Mouse (Mus musculus) midbrain, postnatal 0 days (tissue): ENCODE measurements around the gene Vmn1r46. TPM values are rescaled to one million over a fixed set of nuclear protein-coding genes. Genes with fewer than 3 reads are reported as not detected.
"Not testable (repeated sequence)": the region's sequence is repeated elsewhere in the genome, so short reads cannot be mapped to it uniquely, and the experiment has no call there.

Source experiments
- ATAC-seq: fragments of 200-750 bp; cut with Nextera tagmentation; 2 replicates; pipeline ENCODE4 v1.8.0; 2017; ENCODE audit warnings: moderate number of reproducible peaks, mild to moderate bottlenecking, moderate TSS enrichment, moderate library complexity; ENCODE audit not compliant: low FRiP score
- DNase-seq: peaks from one replicate; pipeline ENCODE4 v3.0.0-alpha.2; 2015; ENCODE audit warnings: low spot score
- H3K27ac ChIP-seq: fragments of 300-500 bp; sonication (generic); 2 replicates; pipeline ENCODE4 v1.5.1; 2014; ENCODE audit warnings: low read depth, mild to moderate bottlenecking, low read length, mixed read lengths
- H3K27me3 ChIP-seq: fragments of 300-500 bp; sonication (generic); 2 replicates; pipeline ENCODE4 v1.6.1; 2014; ENCODE audit warnings: low read length, control low read depth, mixed read lengths; ENCODE audit not compliant: insufficient read depth
- H3K36me3 ChIP-seq: fragments of 300-500 bp; sonication (generic); 2 replicates; pipeline ENCODE4 v1.6.1; 2014; ENCODE audit warnings: low read length, control low read depth, mixed read lengths; ENCODE audit not compliant: insufficient read depth
- H3K4me1 ChIP-seq: fragments of 300-500 bp; sonication (generic); 2 replicates; pipeline ENCODE4 v1.6.1; 2014; ENCODE audit warnings: mild to moderate bottlenecking, control low read depth, antibody characterized with exemption, low read length, mixed read lengths; ENCODE audit not compliant: insufficient read depth
- H3K4me2 ChIP-seq: fragments of 300-500 bp; sonication (generic); 2 replicates; pipeline ENCODE4 v1.6.1; 2014; ENCODE audit warnings: low read depth, mild to moderate bottlenecking, low read length, mixed read lengths; ENCODE audit not compliant: poor library complexity, severe bottlenecking
- H3K4me3 ChIP-seq: fragments of 300-500 bp; sonication (generic); 2 replicates; pipeline ENCODE4 v1.5.1; 2014; ENCODE audit warnings: low read depth, mild to moderate bottlenecking, low read length, moderate library complexity
- H3K9ac ChIP-seq: fragments of 300-500 bp; sonication (generic); replicated peaks from 2 replicates; pipeline ENCODE4 v1.6.1; 2014; ENCODE audit warnings: mild to moderate bottlenecking, low read length, moderate library complexity, mixed read lengths; ENCODE audit not compliant: poor library complexity, severe bottlenecking
- H3K9me3 ChIP-seq: fragments of 300-500 bp; sonication (generic); 2 replicates; pipeline ENCODE4 v1.6.1; 2016; ENCODE audit warnings: low read length, control low read depth
- CTCF ChIP-seq: IDR thresholded peaks from 2 replicates; pipeline ENCODE4 v1.5.1; 2016; ENCODE audit warnings: antibody characterized with exemption, mild to moderate bottlenecking
- WGBS: fragments of 180-500 bp; shearing (Covaris S2); extraction: QIAGEN DNeasy Blood & Tissue Kit; methylation state at CpG from one replicate; pipeline ENCODE4 v1.1.7; 2014; 5-methylcytosine and 5-hydroxymethylcytosine counted together
- polyA plus RNA-seq: library from polyadenylated mRNA; unstranded; fragments of >200 nt; fragmentation: Nextera tagmentation; extraction: Ambion mirVana; gene quantifications from 2 replicates; pipeline ENCODE4 v1.2.1, GENCODE M21; 2015
- total RNA-seq: library from RNA; depleted of rRNA; stranded (reverse); fragments of >200 nt; gene quantifications from 2 replicates; pipeline ENCODE4 v1.2.3, GENCODE M21; 2014; rRNA removed

Vmn1r46 gene
- total RNA-seq (not detected in 2 replicates), polyA plus RNA-seq (not detected in 2 replicates)

DNA sequence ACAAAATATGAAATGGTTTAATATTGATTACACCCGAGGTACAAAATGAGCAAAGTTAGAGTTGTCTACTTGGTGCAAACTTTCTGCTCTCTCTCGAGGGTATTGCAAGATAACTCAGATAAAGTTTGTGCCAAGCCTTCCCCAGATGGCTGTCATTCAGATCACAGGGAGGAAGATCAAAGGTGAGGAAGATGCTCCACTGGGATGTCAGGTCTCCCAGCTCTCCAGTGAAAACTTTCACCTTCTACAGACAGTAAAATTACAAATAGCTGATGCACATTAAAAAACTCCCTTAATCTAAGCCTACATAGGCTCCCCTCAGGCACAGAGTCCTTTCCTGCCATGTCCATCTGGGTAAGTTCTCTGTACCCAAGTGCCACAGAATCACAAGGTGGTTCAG, at the start of gene Vmn1r46:
Gene Vmn1r46, plus strand, starts transcription at position 301 of the 400 bp plus-strand sequence.
- no peak for TF ChIP-seq CTCF
- ATAC-seq (no peak), DNase-seq (no peak)
- Histone ChIP-seq H3K27me3 (no peaks in the 10 kb centered on the region), H3K4me1 (no peaks in the 10 kb centered on the region), H3K4me3 (no peak within 1 kb of the TSS), H3K4me2 (no peak within 1 kb of the TSS), H3K27ac (no peak within 1 kb of the TSS), H3K9me3 (0 out of 2 replicates have a peak, but pooled peaks cover 2% of the 10 kb centered on the region), H3K36me3 (no peaks in the 10 kb centered on the region), H3K9ac (no peak within 1 kb of the TSS)
- WGBS = 43% methylated on average over 2 of the region's 2 CpGs

DNA sequence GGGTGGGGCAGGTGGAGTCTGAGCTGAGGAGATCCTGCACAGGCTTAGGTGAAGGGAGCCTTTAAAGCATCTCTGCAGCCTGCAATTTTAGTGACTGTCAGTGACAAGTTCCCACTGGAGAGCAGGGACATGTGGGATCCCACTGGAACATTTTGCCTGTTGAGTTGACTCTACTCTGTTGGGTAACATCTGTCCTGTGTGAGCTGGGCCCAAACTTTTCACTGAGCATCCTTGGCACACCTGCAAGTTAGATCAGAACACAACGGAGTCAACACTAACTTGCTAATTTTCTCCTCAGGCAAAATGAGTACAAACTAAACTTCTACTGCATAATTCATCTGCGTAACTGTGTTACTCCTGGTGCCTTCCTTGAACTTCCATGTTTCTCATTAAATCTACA, 28.6 kb upstream of the Vmn1r46 start, which contains the start of gene Vmn1r45:
Gene Vmn1r45, minus strand, starts transcription at position 101 of the 400 bp plus-strand sequence.
- DNase-seq, H3K9ac ChIP-seq, H3K9me3 ChIP-seq, H3K36me3 ChIP-seq, ATAC-seq, H3K4me1 ChIP-seq, H3K27ac ChIP-seq, H3K27me3 ChIP-seq, H3K4me2 ChIP-seq, H3K4me3 ChIP-seq: not testable (repeated sequence)
- WGBS = 91% methylated on average over 2 of the region's 2 CpGs

DNA sequence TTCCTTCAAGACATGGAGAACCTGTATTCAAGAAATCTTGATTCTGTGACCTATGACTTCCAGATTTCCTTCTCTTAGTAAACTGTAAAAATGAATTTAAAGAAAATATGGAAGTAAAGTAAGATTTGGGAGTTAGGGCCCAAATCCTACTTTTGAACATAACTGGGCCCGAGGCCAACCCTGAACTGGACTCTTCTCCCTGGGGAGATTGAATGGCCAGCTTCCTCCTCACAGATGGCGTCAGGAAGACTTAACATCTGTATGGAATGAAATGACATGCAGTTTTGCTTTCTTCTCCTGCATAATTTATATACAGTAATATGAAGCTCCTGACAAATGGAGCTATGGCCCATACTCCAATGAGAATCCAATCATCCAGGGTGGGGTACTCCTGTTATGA, 28.2 kb upstream of the Vmn1r46 start:
- H3K9me3 ChIP-seq = no peaks in the 10 kb centered on the region
- TF ChIP-seq CTCF = no peak
- DNase-seq (no peak), ATAC-seq (no peak)
- H3K9ac ChIP-seq = no peak overlapping the region
- H3K36me3 ChIP-seq = no peaks in the 10 kb centered on the region
- WGBS = 69% methylated on average over 2 of the region's 2 CpGs
- H3K4me2 ChIP-seq = no peak overlapping the region
- no peaks in the 10 kb centered on the region for H3K4me1 ChIP-seq
- no peak overlapping the region for H3K27ac ChIP-seq
- H3K27me3 ChIP-seq = no peaks in the 10 kb centered on the region
- no peak overlapping the region for H3K4me3 ChIP-seq

DNA sequence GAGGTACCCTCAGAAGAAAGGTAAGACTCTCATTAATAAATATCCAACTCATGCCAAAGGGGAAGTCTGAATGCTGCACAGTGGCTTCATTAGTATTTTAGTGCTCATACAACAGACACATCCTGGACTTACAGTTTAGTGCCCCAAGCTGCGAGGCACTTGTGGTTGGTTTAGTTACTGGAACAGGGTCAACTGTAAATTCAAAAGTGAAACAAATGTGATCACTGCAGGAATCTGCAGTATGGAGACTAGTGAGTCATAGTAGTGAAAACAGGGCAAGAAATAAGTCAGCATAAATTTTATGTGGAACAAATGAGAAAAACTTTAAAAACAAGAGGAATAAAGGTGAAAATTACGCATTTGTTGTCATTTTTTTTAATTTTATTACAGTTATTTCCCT, 15.6 kb upstream of the Vmn1r46 start:
- H3K27ac ChIP-seq = no peak overlapping the region
- H3K36me3 ChIP-seq = no peaks in the 10 kb centered on the region
- H3K4me3 ChIP-seq = no peak overlapping the region
- ATAC-seq (no peak), DNase-seq (no peak)
- H3K9me3 ChIP-seq = 0 out of 2 replicates have a peak, but pooled peaks cover 4% of the 10 kb centered on the region
- no peak overlapping the region for H3K4me2 ChIP-seq
- no peaks in the 10 kb centered on the region for H3K4me1 ChIP-seq
- 70% methylated on average over 2 of the region's 2 CpGs for WGBS
- H3K27me3 ChIP-seq = no peaks in the 10 kb centered on the region
- H3K9ac ChIP-seq = no peak overlapping the region
- no peak for TF ChIP-seq CTCF

DNA sequence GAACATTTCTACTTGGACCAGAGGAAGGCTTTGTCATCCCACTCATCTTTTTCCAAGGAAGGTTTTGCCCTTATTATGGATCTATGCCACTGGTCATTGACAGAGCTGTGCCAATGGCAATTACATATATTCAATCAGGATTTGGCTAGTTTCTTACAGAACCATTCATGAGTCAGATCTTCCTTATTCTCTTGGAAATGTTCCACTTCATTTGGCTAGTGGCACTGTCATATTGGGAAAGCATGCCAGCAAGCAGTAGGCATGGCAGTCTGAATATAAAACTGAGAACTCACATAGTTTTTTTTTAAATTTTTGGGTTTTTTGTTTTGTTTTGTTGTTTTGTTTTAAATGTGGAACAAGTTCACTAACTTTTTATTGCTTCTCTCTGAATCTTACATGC, 2.8 kb upstream of the Vmn1r46 start:
- TF ChIP-seq CTCF = no peak
- H3K27me3 ChIP-seq = no peaks in the 10 kb centered on the region
- H3K9ac ChIP-seq = no peak overlapping the region
- no peak overlapping the region for H3K4me2 ChIP-seq
- ATAC-seq (no peak), DNase-seq (no peak)
- H3K36me3 ChIP-seq = no peaks in the 10 kb centered on the region
- H3K4me3 ChIP-seq = no peak overlapping the region
- no peak overlapping the region for H3K27ac ChIP-seq
- no peaks in the 10 kb centered on the region for H3K4me1 ChIP-seq
- 0 out of 2 replicates have a peak, but pooled peaks cover 2% of the 10 kb centered on the region for H3K9me3 ChIP-seq

DNA sequence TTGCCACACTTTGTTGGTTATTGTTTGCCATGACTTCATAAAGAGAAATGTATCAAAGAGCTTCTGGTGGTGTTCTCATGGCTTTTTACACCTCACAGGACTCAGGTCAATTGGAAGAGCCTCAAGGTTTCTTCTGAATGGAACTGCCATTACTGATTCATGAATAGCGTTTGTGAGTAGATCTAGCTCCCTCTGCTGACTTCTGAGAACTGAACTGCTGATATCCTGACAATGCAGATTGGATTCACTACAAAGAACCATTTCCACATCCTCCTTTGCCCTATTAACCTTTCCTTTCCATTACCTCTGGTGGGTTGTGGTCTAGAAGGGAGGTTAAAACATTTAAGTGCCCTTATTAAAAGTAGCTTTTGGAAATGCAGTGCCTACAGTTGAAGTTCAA, 16.9 kb downstream of the Vmn1r46 start:
- no peaks in the 10 kb centered on the region for H3K4me1 ChIP-seq
- WGBS = 7% methylated on average over 1 of the region's 1 CpGs
- no peak for TF ChIP-seq CTCF

DNA sequence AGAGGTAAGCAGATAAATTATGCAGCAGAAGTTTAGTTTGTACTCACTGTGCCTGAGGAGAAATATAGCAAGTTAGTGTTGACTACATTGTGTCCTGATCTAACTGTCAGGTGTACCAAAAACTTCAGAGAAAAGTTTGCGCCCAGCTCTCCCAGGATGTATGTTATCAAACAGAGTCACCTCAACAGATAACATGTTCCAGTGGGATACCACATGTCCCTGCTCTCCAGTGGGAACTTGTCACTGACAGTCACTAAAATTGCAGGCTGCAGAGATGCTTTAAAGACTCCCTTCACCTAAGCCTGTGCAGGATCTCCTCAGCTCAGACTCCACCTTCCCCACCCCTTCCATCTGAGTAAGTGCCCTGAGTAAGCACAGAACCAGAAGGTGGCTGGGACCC, 46.7 kb downstream of the Vmn1r46 start, which contains the start of gene Vmn1r47:
Gene Vmn1r47, plus strand, starts transcription at position 301 of the 400 bp plus-strand sequence.
- not testable (repeated sequence) for H3K4me2 ChIP-seq, H3K9me3 ChIP-seq, H3K9ac ChIP-seq, H3K27me3 ChIP-seq, ATAC-seq, H3K4me3 ChIP-seq, H3K4me1 ChIP-seq, H3K36me3 ChIP-seq, DNase-seq, H3K27ac ChIP-seq
- 96% methylated on average over 1 of the region's 1 CpGs for WGBS

More for the DNA sequence above, 16.9 kb downstream of the Vmn1r46 start:
- H3K4me2 ChIP-seq = no peak overlapping the region
- H3K27me3 ChIP-seq = no peaks in the 10 kb centered on the region
- ATAC-seq (no peak), DNase-seq (no peak)
- peaks cover under 1% of the 10 kb centered on the region; the same call in 1 of the 2 replicates for H3K9me3 ChIP-seq
- no peak overlapping the region for H3K4me3 ChIP-seq
- H3K9ac ChIP-seq = no peak overlapping the region
- no peak overlapping the region for H3K27ac ChIP-seq
- H3K36me3 ChIP-seq = no peaks in the 10 kb centered on the region
